Mouse (Mus musculus) inflammation-experienced regulatory T-cells, adult 6 months (primary cell): Measurements from ENCODE around the gene Pacsin1. TPM values are rescaled to one million over a fixed set of nuclear protein-coding genes. Genes with fewer than 3 reads are reported as not detected.

Experiments used
- ATAC-seq: one replicate; pipeline ENCODE4 v1.8.0; 2017
- polyA plus RNA-seq, 3 experiments: library from polyadenylated mRNA; unstranded; fragments of 100-300 nt; shearing (Covaris generic); gene quantifications; one replicate each; pipeline ENCODE4 v1.2.1; 2017

Pacsin1 gene
- polyA plus RNA-seq, 3 experiments from 2014 or later = 12.2 to 49.0 (median 34.4) TPM

- no peak for ATAC-seq
Measured at GRCm38 (mm10) chr17:27678924-27679813, 23.9 kb downstream of the Pacsin1 start.

GRCm38 (mm10) chr17:27684886-27685549 is 29.7 kb downstream of the Pacsin1 start:
- peak; percentile 52 for ATAC-seq

- no peak for ATAC-seq
Measured at GRCm38 (mm10) chr17:27685550-27685913, 30.2 kb downstream of the Pacsin1 start.

- no peak for ATAC-seq
Measured at GRCm38 (mm10) chr17:27686395-27686794, 31.1 kb downstream of the Pacsin1 start.

- ATAC-seq = no peak
Measured at GRCm38 (mm10) chr17:27690993-27691693, 35.8 kb downstream of the Pacsin1 start.

- ATAC-seq = no peak
Measured at GRCm38 (mm10) chr17:27699641-27700244, 44.4 kb downstream of the Pacsin1 start.

- no peak for ATAC-seq
Measured at GRCm38 (mm10) chr17:27700812-27701211, 45.5 kb downstream of the Pacsin1 start.

GRCm38 (mm10) chr17:27701856-27702255 is 46.5 kb downstream of the Pacsin1 start:
- ATAC-seq = no peak

GRCm38 (mm10) chr17:27702518-27702917 is 47.2 kb downstream of the Pacsin1 start:
- no peak for ATAC-seq

GRCm38 (mm10) chr17:27703961-27704621 is 48.8 kb downstream of the Pacsin1 start:
- ATAC-seq = no peak

GRCm38 (mm10) chr17:27705661-27706060 is 50.4 kb downstream of the Pacsin1 start:
- ATAC-seq = no peak

GRCm38 (mm10) chr17:27707954-27708661 is 52.8 kb downstream of the Pacsin1 start:
- ATAC-seq = no peak

GRCm38 (mm10) chr17:27709650-27710049 is 54.3 kb downstream of the Pacsin1 start:
- ATAC-seq = no peak

GRCm38 (mm10) chr17:27712832-27713231 is 57.5 kb downstream of the Pacsin1 start:
- no peak for ATAC-seq

GRCm38 (mm10) chr17:27716804-27717203 is 61.5 kb downstream of the Pacsin1 start:
- ATAC-seq = no peak

GRCm38 (mm10) chr17:27718250-27718649 is 62.9 kb downstream of the Pacsin1 start:
- no peak for ATAC-seq

- ATAC-seq = no peak
Measured at GRCm38 (mm10) chr17:27719663-27720062, 64.4 kb downstream of the Pacsin1 start.

GRCm38 (mm10) chr17:27720326-27720725 is 65.0 kb downstream of the Pacsin1 start:
- ATAC-seq = no peak

- ATAC-seq = no peak
Measured at GRCm38 (mm10) chr17:27721125-27721664, 65.9 kb downstream of the Pacsin1 start.

- no peak for ATAC-seq
Measured at GRCm38 (mm10) chr17:27724327-27724726, 69.0 kb downstream of the Pacsin1 start.

- no peak for ATAC-seq
Measured at GRCm38 (mm10) chr17:27725011-27725410, 69.7 kb downstream of the Pacsin1 start.
